Mouse (Mus musculus) heart, embryonic 10.5 days (tissue): Measurements from ENCODE around the gene Dmkn. TPM values are rescaled to one million over a fixed set of nuclear protein-coding genes. Genes with fewer than 3 reads are reported as not detected.
"Not testable (repeated sequence)": the region's sequence is repeated elsewhere in the genome, so short reads cannot be mapped to it uniquely, and the experiment has no call there.

Experiments
- DNase-seq: peaks from one replicate; pipeline ENCODE4 v3.0.0-alpha.2; 2017; ENCODE audit warnings: low spot score
- H3K27ac ChIP-seq: fragments of 300-500 bp; sonication (generic); 2 replicates; pipeline ENCODE4 v1.5.1; 2016; ENCODE audit warnings: mild to moderate bottlenecking
- H3K27me3 ChIP-seq: fragments of 300-500 bp; sonication (generic); 2 replicates; pipeline ENCODE4 v1.6.1; 2016; ENCODE audit warnings: mild to moderate bottlenecking; ENCODE audit not compliant: poor library complexity, insufficient read depth, severe bottlenecking
- H3K36me3 ChIP-seq: fragments of 300-500 bp; sonication (generic); 2 replicates; pipeline ENCODE4 v1.6.1; 2016; ENCODE audit warnings: mild to moderate bottlenecking, moderate library complexity
- H3K4me1 ChIP-seq: fragments of 300-500 bp; sonication (generic); 2 replicates; pipeline ENCODE4 v1.6.1; 2016; ENCODE audit warnings: mild to moderate bottlenecking
- H3K4me3 ChIP-seq: fragments of 300-500 bp; sonication (generic); 2 replicates; pipeline ENCODE4 v1.5.1; 2016; ENCODE audit warnings: mild to moderate bottlenecking, moderate library complexity
- H3K9me3 ChIP-seq: fragments of 300-500 bp; sonication (generic); 2 replicates; pipeline ENCODE4 v1.6.1; 2016; ENCODE audit warnings: mild to moderate bottlenecking, moderate library complexity
- WGBS: fragments of 180-500 bp; shearing (Covaris S2); methylation state at CpG from one replicate; pipeline ENCODE4 v1.1.7; 2016; 5-methylcytosine and 5-hydroxymethylcytosine counted together
- polyA plus RNA-seq: library from polyadenylated mRNA; unstranded; fragments of >200 nt; fragmentation: Nextera tagmentation; extraction: Ambion mirVana; gene quantifications from 2 replicates; pipeline ENCODE4 v1.2.1, GENCODE M21; 2016

Gene Dmkn
- 0.39 and 0.81 TPM in 2 replicates for polyA plus RNA-seq

DNA sequence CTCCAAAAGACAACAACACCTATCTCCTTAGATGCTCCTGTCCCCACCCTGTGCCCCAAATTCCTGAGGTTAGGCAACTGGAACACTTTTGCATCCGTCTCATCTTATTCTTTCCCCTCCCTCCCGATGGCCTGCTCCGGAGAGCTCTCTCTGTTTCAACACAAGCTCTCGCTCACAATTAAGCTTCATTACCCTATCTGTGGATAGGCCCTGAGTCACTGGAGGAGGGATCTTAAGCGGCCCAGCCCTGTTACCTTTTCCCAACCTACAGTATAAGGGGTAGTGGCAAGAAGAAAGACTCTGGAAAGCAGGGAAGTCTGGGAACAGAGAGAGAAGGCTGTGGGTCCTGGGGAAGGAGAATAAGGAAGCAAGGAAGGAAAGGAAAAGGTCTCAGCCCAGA is at the start of gene Dmkn:
Dmkn (plus strand) TSS at position 301 of the 400 bp plus-strand sequence.
- peaks cover 33% of the 10 kb centered on the region for H3K4me1 ChIP-seq
- no peak within 1 kb of the TSS for H3K4me3 ChIP-seq
- H3K27me3 ChIP-seq, result peaks cover 8% of the 10 kb centered on the region; the same call in 1 of the 2 replicates
- no peaks in the 10 kb centered on the region for H3K36me3 ChIP-seq
- H3K9me3 ChIP-seq, result no peaks in the 10 kb centered on the region
- DNase-seq, result no peak
- no peak within 1 kb of the TSS for H3K27ac ChIP-seq
- WGBS, result 54% methylated on average over 5 of the region's 5 CpGs

DNA sequence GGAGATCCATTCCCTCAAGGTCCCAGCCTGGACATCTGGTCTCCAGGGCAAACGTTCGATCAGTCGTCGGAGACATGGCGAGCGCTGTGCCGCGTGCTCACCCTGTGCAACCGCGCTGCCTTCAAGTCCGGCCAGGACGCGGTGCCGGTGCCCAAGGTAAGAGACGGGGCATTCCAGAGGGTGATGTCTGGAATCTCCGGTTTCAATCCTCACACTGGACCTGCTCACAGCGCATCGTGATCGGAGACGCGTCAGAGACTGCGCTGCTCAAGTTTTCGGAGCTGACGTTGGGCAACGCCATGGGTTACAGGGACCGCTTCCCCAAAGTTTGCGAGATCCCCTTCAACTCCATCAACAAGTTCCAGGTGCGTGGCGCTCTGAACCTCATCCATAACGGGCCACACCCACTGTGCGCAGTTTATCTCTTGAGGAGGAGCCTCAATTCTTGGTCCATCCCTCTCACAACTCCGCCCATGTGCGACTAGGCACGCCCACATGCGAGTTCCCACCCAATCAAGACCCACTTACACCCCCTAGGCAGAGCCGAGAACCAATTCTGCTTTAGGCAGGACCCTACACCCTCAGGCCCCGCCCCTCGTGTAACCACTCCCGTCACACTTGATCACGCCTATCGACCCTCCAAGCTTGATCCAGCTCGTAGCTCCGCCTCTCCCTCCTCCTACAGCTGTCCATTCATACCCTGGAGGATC is 46.4 kb upstream of the Dmkn start:
- H3K9me3 ChIP-seq, result no peaks in the 10 kb centered on the region
- H3K4me1 ChIP-seq, result peaks cover 9% of the 10 kb centered on the region
- no peaks in the 10 kb centered on the region for H3K36me3 ChIP-seq
- peaks cover 89% of the 10 kb centered on the region for H3K27me3 ChIP-seq
- H3K27ac ChIP-seq, result no peak overlapping the region
- 3% methylated on average over 43 of the region's 43 CpGs for WGBS
- peak; percentile 97 for DNase-seq
- H3K4me3 ChIP-seq, result peak overlapping the region; percentile 50

DNA sequence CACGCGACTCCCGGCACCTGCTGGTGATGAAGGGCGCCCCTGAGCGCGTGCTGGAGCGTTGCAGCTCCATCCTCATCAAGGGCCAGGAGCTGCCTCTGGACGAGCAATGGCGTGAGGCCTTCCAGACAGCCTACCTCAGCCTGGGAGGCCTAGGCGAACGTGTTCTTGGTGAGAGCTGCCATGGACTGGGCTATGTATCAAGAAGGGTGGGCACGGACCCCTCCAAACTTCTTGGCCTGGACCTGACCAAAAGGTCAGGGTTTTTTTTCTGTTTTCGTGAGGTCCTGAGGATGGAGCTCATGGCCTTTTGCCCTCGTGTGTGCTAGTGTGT is 45.9 kb upstream of the Dmkn start:
- WGBS, result 10% methylated on average over 14 of the region's 14 CpGs
- H3K4me1 ChIP-seq, result peaks cover 9% of the 10 kb centered on the region
- peaks cover 89% of the 10 kb centered on the region for H3K27me3 ChIP-seq
- H3K9me3 ChIP-seq, result no peaks in the 10 kb centered on the region
- H3K27ac ChIP-seq, result no peak overlapping the region
- no peak for DNase-seq
- H3K36me3 ChIP-seq, result no peaks in the 10 kb centered on the region
- peak overlapping the region; percentile 50 for H3K4me3 ChIP-seq

DNA sequence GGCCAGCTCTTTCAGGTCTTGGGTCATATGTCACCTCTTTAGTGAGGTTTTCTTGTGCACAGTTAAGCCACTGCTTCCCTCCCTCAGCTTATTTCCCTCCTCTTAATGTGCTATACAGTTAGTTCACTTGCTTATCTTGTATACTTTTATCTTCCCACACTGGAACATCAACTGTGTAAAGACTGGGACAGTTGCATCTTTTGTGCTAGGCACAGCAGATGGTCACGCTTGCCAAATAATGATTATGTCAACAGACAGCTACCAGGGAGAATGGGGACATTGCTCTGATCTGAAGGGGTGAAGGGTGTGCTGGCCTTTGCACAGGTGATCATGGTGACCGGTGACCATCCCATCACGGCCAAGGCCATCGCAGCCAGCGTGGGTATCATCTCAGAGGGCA is 43.9 kb upstream of the Dmkn start:
- peaks cover 9% of the 10 kb centered on the region for H3K4me1 ChIP-seq
- no peak overlapping the region for H3K27ac ChIP-seq
- no peaks in the 10 kb centered on the region for H3K9me3 ChIP-seq
- H3K27me3 ChIP-seq, result peaks cover 84% of the 10 kb centered on the region
- DNase-seq, result no peak
- 87% methylated on average over 5 of the region's 5 CpGs for WGBS
- H3K36me3 ChIP-seq, result no peaks in the 10 kb centered on the region
- H3K4me3 ChIP-seq, result no peak overlapping the region

DNA sequence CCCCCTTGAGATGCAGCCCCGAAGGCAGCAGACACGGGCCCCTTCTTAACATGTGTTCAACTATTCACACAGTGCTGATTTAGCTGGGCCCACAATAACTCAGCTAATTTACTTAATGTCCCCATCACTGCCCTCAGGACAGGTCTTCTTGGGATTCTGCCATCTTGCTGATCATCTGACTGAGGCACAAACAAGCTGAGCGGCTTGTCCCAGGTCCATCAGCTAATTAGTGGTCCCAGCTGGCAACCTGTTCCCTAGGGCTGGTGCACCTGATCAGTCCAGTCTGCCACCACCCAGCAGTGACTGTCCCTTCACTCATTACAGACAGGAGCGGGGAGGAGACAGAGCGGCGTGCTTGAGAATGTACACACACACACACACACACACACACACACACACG is 42.3 kb upstream of the Dmkn start:
- Histone ChIP-seq H3K4me1 (peaks cover 9% of the 10 kb centered on the region), H3K9me3 (no peaks in the 10 kb centered on the region), H3K4me3 (no peak overlapping the region), H3K27ac (no peak overlapping the region), H3K36me3 (peaks cover under 1% of the 10 kb centered on the region; the same call in 1 of the 2 replicates), H3K27me3 (peaks cover 68% of the 10 kb centered on the region)
- DNase-seq, result no peak
- WGBS, result 86% methylated on average over 7 of the region's 7 CpGs

DNA sequence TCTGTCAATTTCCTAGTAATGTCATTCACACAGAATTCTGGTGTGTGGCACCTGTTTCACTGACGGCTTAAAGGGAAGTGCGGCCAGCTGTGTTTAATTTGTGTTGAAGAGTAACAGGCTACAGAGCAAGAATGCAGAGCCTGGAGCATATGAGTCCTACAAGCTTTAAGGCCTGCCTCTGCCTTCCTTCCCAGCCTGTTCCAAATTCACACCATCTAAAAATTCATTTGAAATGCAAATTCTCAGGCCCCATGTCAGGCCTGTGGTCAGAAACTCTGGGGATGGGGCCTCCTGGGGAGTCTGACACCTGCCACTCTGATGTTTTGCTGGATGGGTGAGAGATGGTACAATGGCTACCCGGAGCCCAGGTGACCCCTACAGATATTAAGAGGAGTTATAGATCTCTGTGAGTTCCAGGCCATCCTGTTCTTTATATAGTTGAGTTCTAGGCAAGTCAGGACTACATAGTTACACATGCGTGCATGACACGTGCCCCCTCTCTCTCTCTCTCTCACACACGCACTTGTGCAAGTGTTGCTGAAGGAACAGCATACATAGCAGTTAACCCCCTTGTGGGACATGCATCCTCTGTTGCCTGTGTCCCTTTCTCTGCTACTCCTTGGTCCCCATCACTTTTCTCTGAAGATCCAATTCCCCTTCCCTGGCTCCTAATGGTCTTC is 40.1 kb upstream of the Dmkn start:
- no peak for DNase-seq
- H3K4me3 ChIP-seq, result no peak overlapping the region

DNA sequence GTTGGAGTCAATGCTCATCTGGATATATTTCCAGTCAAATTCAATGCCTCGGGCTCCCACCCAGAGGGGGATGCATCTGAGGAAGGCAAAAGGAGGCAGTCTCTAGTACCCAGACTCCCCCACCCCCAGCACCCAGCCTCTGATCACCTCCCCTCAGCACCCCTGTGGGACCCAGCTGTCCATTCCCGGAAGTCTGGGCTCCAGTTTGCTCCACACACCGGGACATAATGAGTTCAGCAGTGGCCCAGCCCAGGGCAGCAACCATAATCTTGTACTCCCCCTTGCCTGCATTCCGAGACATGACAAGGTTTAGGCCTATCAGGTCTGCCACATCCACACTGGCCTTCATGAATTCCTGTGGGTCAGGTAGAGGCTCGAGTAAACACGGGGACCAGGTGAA is 35.3 kb upstream of the Dmkn start:
- Histone ChIP-seq H3K36me3 (peaks cover 33% of the 10 kb centered on the region), H3K4me1 (peaks cover 17% of the 10 kb centered on the region), H3K27me3 (0 out of 2 replicates have a peak, but pooled peaks cover 5% of the 10 kb centered on the region), H3K9me3 (no peaks in the 10 kb centered on the region), H3K27ac (peak overlapping the region; percentile 92; the same call in 1 of the 2 replicates), H3K4me3 (peak overlapping the region; percentile 85)
- no peak for DNase-seq
- WGBS, result 80% methylated on average over 6 of the region's 6 CpGs

More for the DNA sequence above, 40.1 kb upstream of the Dmkn start:
- H3K4me1 ChIP-seq, result peaks cover 6% of the 10 kb centered on the region
- WGBS, result 69% methylated on average over 6 of the region's 6 CpGs
- H3K9me3 ChIP-seq, result no peaks in the 10 kb centered on the region
- H3K36me3 ChIP-seq, result peaks cover 18% of the 10 kb centered on the region; the same call in 1 of the 2 replicates
- peaks cover 47% of the 10 kb centered on the region for H3K27me3 ChIP-seq
- no peak overlapping the region for H3K27ac ChIP-seq

DNA sequence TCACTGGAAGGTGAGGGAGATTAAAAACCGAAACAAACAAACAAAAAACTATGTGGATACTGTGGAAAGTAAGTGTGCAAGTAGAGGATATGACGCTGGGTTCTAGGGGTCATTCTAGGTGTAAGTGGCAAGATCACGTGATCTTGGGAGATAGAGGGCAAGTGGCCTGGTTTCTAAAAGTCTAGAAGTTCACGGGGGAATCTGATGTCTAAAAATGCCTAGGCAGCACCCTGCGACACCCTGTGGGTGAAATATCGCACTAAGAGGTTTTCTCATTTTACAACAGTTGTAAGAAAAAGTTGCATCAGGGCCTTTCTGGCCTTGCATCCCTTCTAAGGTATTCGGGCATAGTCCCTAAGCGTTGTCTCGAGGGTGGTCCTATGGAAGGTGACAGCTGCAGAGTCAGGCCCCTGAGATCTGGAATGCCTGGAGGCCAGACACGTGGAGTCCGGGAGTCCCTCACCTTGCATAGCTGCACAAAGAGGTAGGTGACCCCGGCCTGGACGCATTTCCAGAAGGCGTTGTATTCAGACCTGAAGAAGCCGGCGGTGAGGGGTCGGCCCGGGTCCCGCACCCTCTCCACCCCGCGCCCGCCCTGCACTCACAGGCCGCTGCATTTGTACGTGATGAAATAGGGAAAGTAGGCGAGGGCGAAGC is 34.7 kb upstream of the Dmkn start:
- H3K4me3 ChIP-seq, result peak overlapping the region; percentile 85
- no peak for DNase-seq
- H3K4me1 ChIP-seq, result peaks cover 17% of the 10 kb centered on the region
- H3K9me3 ChIP-seq, result no peaks in the 10 kb centered on the region
- H3K36me3 ChIP-seq, result peaks cover 39% of the 10 kb centered on the region
- 8% methylated on average over 26 of the region's 26 CpGs for WGBS
- H3K27ac ChIP-seq, result peak overlapping the region; percentile 92
- H3K27me3 ChIP-seq, result 0 out of 2 replicates have a peak, but pooled peaks cover 4% of the 10 kb centered on the region

DNA sequence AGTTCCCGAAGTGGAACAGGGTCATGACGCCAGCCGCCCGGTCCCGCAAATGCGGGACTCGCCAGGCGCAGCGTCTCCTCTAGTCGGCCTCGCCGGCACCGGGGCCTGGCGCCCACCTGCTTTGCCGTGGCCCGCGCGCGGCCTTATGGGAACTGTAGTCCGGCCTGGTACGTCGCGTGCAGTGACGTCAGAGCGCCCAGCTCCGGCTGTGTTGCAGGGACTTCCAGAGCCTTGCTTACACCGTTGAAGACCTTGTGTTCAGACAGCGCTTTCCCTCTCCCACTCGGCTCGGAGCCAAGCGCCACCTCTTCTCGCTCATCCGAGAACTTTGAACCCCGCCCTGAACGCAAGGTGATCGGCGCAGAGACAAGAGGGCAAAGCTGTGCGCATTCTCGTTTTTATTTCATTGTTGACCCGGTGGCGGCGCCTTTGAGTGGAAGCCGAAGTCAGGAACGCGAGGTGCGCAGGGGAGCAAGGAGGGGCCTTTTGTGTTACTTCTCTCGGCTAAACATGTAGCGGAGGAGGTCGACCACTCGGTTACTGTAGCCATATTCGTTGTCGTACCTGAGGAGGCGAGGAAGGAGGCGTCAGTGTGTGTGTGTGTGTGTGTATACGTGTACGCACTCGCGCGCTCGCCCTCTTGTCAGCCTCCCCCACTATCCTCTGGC is 34.0 kb upstream of the Dmkn start, which contains the start of gene Tmem147:
Tmem147 (minus strand) TSS at position 145 of the 668 bp plus-strand sequence.
- Histone ChIP-seq H3K9me3 (no peaks in the 10 kb centered on the region), H3K27me3 (no peaks in the 10 kb centered on the region), H3K27ac (peak within 1 kb of the TSS; percentile 92), H3K36me3 (peaks cover 44% of the 10 kb centered on the region), H3K4me3 (peak within 1 kb of the TSS; percentile 85), H3K4me1 (peaks cover 17% of the 10 kb centered on the region)
- under 1% methylated on average over 60 of the region's 60 CpGs for WGBS
- peak; percentile 98 for DNase-seq

DNA sequence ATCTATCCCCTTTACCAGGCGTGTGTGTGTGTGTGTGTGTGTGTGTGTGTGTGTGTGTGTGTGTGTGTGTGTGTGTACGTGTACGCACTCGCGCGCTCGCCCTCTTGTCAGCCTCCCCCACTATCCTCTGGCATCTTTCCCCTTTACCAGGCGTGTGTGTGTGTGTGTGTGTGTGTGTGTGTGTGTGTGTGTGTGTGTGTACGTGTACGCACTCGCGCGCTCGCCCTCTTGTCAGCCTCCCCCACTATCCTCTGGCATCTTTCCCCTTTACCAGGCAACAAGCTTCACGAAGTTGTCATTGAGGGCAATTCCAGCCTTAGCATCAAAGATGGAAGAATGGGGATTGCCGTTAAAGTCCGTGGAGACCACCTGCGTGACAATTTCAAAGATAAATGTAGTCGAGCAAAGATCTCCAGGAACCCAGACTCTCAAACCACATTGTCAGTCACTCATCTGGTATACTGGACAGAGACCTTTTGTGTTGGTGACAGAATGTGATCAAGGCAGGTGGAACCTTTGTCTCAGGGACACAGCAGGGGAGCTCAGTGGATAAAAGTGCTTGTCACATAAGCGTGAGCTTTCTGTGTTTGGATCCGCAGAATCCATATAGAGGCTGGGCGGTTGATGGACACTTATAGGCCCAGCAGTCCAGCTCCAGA is 33.4 kb upstream of the Dmkn start:
- not testable (repeated sequence) for DNase-seq, H3K9me3 ChIP-seq, H3K27me3 ChIP-seq
- Histone ChIP-seq H3K4me1 (peaks cover 17% of the 10 kb centered on the region), H3K4me3 (peak overlapping the region; percentile 85), H3K27ac (peak overlapping the region; percentile 92), H3K36me3 (peaks cover 48% of the 10 kb centered on the region)
- WGBS, result 45% methylated on average over 9 of the region's 22 CpGs

DNA sequence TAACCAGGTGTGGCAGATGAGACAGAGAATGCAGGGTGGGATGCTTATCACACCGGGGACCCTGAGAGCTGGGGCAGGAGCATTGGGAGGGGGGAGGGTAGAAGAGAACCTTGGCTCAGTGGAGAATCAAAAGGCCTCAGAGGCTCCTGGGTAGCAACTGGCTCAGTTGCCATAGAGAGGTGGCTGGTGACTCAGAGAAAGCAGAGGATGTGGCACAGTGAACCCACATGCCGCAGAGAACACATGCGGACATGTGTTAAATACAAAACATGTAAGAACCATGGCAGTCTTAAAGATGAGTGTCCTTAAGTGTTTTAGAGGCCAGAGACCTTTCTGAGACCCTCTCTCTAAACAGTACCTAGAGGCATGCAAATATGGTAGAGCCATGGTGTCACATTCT is 27.3 kb upstream of the Dmkn start:
- H3K36me3 ChIP-seq, result peaks cover 54% of the 10 kb centered on the region
- H3K4me3 ChIP-seq, result no peak overlapping the region
- H3K27ac ChIP-seq, result no peak overlapping the region
- H3K4me1 ChIP-seq, result 0 out of 2 replicates have a peak, but pooled peaks cover 4% of the 10 kb centered on the region
- DNase-seq, result no peak
- WGBS, result 72% methylated on average over 3 of the region's 3 CpGs
- H3K9me3 ChIP-seq, result no peaks in the 10 kb centered on the region
- no peaks in the 10 kb centered on the region for H3K27me3 ChIP-seq

DNA sequence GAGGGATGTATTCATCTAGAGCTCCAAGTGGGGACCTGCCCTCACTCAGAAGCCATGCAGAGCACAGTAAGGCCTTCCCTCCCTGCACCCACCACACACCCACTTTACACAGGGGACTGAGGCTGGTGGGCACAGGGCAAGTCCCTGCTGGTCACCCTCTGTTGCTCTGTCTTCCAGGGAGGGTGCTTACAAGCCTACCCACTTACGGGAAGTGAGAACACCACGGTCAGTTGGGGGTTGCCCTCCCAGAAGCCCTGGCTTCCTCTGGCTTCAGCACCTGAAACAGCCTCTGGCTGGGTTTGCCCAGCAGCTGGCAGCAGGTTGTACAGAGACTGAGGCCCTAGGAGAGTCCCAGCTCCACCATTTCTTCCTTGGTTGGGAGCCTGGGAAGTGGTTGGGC is 21.0 kb upstream of the Dmkn start:
- not testable (repeated sequence) for H3K36me3 ChIP-seq, DNase-seq, H3K27ac ChIP-seq, H3K4me3 ChIP-seq, H3K9me3 ChIP-seq, H3K27me3 ChIP-seq
- WGBS, result 76% methylated on average over 2 of the region's 2 CpGs
- H3K4me1 ChIP-seq, result peaks cover 16% of the 10 kb centered on the region
